Mouse (Mus musculus): ENCODE results near the gene Gpr19. TPM values are rescaled to one million over a fixed set of nuclear protein-coding genes. Genes with fewer than 3 reads are reported as not detected.

Gpr19 gene
- polyA plus RNA-seq, 1 experiment from 2014 or later = 8.0 TPM

DNA sequence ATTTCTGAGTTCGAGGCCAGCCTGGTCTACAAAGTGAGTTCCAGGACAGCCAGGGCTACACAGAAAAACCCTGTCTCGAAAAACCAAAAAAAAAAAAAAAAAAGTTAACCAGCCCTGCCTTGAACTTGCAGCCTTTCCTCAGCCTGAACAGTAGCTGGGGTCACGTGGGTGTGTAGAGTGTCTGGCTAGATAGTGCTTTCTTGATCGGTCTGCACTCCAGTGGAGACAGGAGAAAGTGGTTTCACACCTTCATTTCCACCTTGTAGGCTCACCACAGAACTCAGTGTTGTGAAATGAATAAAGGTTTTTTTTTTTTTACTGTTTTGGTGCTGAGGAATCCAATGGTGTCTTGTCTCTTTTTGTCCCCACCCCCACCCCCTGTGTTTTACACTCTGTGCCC is 5.0 kb upstream of the Gpr19 start:
- no peak overlapping the region for H3K27ac ChIP-seq (replicated peaks; ENCODE audit: low read depth, low read length)
- H3K9me3 ChIP-seq (ENCODE audit: control insufficient read depth, low read length) = no peaks in the 10 kb centered on the region
- H3K9ac ChIP-seq (ENCODE audit: low read depth, low read length) = no peak overlapping the region
- no peak overlapping the region for H3K4me2 ChIP-seq (ENCODE audit: low read depth, low read length)
- DNase-seq (ENCODE audit: low spot score) (no peak), ATAC-seq (ENCODE audit: low read depth) (no peak)
- H3K36me3 ChIP-seq (ENCODE audit: control insufficient read depth, insufficient read depth, low read length) = no peaks in the 10 kb centered on the region
- no peak overlapping the region for H3K4me3 ChIP-seq (ENCODE audit: low read depth, low read length)
- no peaks in the 10 kb centered on the region for H3K27me3 ChIP-seq (replicated peaks; ENCODE audit: control insufficient read depth, insufficient read depth, low read length)
- WGBS = 91% methylated on average over 4 of the region's 4 CpGs
- no peaks in the 10 kb centered on the region for H3K4me1 ChIP-seq (ENCODE audit: control insufficient read depth, insufficient read depth, low read length)

DNA sequence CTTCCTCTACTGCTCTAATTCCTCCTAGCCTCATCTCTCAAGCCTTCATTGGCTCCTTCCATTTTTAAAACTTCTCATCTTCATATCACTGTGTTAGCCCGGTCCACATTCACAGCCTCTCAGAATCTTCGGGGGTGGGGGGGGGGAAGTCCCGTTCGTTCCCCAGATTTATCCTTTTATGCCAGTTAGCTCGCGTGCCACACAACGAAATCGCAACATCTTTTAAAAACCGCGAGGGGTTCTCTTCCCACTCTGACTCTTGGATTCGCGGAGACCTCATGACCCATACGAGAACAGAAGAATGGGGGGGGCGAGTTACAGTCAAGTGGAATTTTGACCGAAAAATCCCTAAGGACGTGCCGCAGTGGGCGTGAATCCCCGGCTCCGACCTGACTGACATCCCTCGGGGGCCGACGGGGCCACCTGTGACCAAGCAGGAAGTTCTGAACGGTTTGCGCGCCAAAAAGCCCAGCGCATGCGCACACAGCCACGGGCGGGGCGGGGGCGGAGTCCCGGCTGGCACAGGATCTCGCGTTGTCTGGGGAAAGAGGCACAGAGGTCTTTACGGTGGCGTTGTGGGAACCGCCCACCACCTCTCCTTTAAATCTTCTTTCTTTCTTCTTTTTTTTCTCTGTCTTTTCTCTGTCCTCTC is 809 bp downstream of the Gpr19 start:
- DNase-seq (ENCODE audit: low spot score) = peak; percentile 95
- Histone ChIP-seq H3K27me3 (replicated peaks; ENCODE audit: control insufficient read depth, insufficient read depth, low read length) (no peaks in the 10 kb centered on the region), H3K4me3 (ENCODE audit: low read depth, low read length) (peak overlapping the region; percentile 62), H3K9me3 (ENCODE audit: control insufficient read depth, low read length) (no peaks in the 10 kb centered on the region), H3K4me1 (ENCODE audit: control insufficient read depth, insufficient read depth, low read length) (peaks cover 6% of the 10 kb centered on the region), H3K9ac (ENCODE audit: low read depth, low read length) (peak overlapping the region; percentile 82), H3K27ac (replicated peaks; ENCODE audit: low read depth, low read length) (peak overlapping the region; percentile 100), H3K36me3 (ENCODE audit: control insufficient read depth, insufficient read depth, low read length) (no peaks in the 10 kb centered on the region), H3K4me2 (ENCODE audit: low read depth, low read length) (peak overlapping the region; percentile 70)
- ATAC-seq (ENCODE audit: low read depth) = peak; percentile 93
- WGBS = under 1% methylated on average over 30 of the region's 38 CpGs

DNA sequence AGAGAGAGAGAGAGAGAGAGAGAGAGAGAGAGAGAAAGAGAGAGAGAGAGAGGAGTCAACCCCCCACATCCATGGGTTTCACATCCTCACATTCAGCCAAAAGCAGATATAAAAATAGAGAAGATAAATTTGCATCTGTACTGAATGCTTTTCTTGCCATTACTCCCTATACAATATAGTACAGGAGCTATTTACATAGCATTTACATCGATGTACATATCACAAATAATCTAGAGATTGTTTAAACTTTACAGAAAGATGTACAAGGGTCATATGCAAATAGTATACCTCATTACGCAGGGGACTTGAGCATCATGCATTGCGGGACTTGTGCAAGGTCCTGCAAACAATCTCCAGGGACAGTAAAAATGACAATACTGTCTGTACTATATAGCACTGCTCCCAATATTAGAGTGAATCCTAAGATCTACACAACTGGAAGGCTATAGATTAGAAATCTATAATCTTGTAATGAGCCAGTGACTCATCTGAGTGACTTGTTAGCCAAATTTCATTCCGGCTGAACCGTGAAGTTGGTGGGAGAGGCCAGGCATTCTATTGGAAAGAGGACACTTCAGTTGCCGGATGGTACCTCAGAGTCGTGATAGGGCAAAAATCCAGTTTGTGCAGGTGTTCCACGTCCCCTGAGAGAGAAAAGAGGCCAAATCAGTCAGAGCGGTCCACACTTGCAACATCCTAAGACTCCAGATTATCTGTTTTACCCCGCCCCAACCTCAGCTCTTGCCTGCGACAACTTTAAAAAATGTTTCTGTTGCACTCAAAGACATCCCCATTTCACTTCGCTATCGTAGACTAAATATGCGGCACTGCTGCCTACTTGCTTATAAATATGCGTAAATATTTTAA is 1.6 kb downstream of the Gpr19 start:
- 53% methylated on average over 15 of the region's 15 CpGs for WGBS
- H3K36me3 ChIP-seq (ENCODE audit: control insufficient read depth, insufficient read depth, low read length) = no peaks in the 10 kb centered on the region
- H3K4me1 ChIP-seq (ENCODE audit: control insufficient read depth, insufficient read depth, low read length) = peaks cover 6% of the 10 kb centered on the region
- H3K4me2 ChIP-seq (ENCODE audit: low read depth, low read length) = peak overlapping the region; percentile 70
- ATAC-seq (ENCODE audit: low read depth) (no peak), DNase-seq (ENCODE audit: low spot score) (no peak)
- H3K27ac ChIP-seq (replicated peaks; ENCODE audit: low read depth, low read length) = no peak overlapping the region; the same call in 1 of the 2 replicates
- H3K9me3 ChIP-seq (ENCODE audit: control insufficient read depth, low read length) = no peaks in the 10 kb centered on the region
- peak overlapping the region; percentile 62 for H3K4me3 ChIP-seq (ENCODE audit: low read depth, low read length)
- H3K27me3 ChIP-seq (replicated peaks; ENCODE audit: control insufficient read depth, insufficient read depth, low read length) = no peaks in the 10 kb centered on the region
- peak overlapping the region; percentile 82 for H3K9ac ChIP-seq (ENCODE audit: low read depth, low read length)

DNA sequence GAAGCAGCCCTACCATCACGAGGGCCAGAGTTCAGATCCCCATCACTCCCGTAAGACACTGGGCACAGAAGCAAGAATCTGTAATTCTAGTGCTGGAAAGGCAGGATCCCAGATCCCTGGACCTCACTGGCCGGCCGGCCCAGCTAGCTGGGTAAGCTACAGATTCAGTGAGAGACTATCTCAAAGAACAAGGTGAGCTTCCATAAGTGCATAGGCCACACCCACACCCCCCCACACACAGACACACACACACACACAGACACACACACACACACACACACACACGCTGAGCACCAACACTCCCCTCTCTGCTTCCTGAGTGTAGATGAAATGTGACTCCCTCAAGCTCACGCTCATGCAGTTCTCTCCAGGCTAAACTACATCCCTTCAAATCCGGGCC is 7.9 kb downstream of the Gpr19 start:
- Histone ChIP-seq H3K9me3 (ENCODE audit: control insufficient read depth, low read length) (no peaks in the 10 kb centered on the region), H3K9ac (ENCODE audit: low read depth, low read length) (no peak overlapping the region), H3K27ac (replicated peaks; ENCODE audit: low read depth, low read length) (no peak overlapping the region), H3K4me3 (ENCODE audit: low read depth, low read length) (no peak overlapping the region), H3K27me3 (replicated peaks; ENCODE audit: control insufficient read depth, insufficient read depth, low read length) (no peaks in the 10 kb centered on the region), H3K4me2 (ENCODE audit: low read depth, low read length) (no peak overlapping the region), H3K36me3 (ENCODE audit: control insufficient read depth, insufficient read depth, low read length) (no peaks in the 10 kb centered on the region), H3K4me1 (ENCODE audit: control insufficient read depth, insufficient read depth, low read length) (peaks cover 5% of the 10 kb centered on the region; the same call in 1 of the 2 replicates)
- 74% methylated on average over 7 of the region's 7 CpGs for WGBS
- no peak for ATAC-seq (ENCODE audit: low read depth)
- DNase-seq (ENCODE audit: low spot score) = no peak

DNA sequence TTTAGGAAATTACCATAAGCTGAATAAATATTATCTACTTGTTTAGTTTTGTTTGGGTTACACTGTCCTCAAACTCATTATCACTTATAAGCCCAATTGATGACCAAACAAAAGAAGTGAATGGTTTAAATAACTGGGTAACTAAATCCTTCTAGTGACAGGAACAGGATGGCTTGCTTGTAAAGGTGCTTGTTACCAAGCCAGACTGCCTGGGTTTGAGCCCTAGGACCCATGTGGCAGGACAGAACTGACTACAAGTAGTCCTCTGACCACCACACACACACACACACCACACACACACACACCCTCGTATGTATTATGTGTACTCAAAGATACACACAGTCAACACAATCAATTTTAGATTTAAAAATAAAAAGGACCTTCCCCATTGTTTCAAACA is 8.6 kb downstream of the Gpr19 start:
- Histone ChIP-seq H3K9me3 (ENCODE audit: control insufficient read depth, low read length) (no peaks in the 10 kb centered on the region), H3K4me3 (ENCODE audit: low read depth, low read length) (no peak overlapping the region), H3K27ac (replicated peaks; ENCODE audit: low read depth, low read length) (no peak overlapping the region), H3K36me3 (ENCODE audit: control insufficient read depth, insufficient read depth, low read length) (no peaks in the 10 kb centered on the region), H3K4me2 (ENCODE audit: low read depth, low read length) (no peak overlapping the region), H3K4me1 (ENCODE audit: control insufficient read depth, insufficient read depth, low read length) (peaks cover 5% of the 10 kb centered on the region; the same call in 1 of the 2 replicates), H3K27me3 (replicated peaks; ENCODE audit: control insufficient read depth, insufficient read depth, low read length) (no peaks in the 10 kb centered on the region), H3K9ac (ENCODE audit: low read depth, low read length) (no peak overlapping the region)
- DNase-seq (ENCODE audit: low spot score) (no peak), ATAC-seq (ENCODE audit: low read depth) (no peak)
- 79% methylated on average over 1 of the region's 1 CpGs for WGBS

DNA sequence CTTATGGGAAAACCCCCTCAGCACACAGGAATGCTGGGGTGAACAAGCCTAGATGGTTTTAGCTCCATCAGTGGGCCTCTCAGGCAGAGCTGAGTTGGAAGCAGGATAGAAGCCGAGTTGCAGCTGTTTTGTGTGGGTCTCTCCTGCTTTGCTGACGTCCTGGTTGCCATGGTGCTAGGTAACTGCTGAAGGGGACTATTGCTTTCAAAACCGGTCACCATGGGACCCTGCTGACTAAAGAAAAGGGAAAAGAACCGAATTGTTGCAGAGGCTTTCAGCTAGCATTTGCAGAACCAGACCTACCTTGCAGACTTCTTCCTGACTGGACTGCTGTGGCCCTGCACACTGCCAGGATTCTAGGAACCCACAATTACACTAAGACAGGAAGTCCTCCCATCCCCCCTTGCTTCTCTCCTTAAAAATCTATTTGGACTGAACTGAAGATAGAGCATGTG is 9.8 kb downstream of the Gpr19 start:
- ATAC-seq (ENCODE audit: low read depth) (peak; percentile 53; the same call in 1 of the 2 replicates), DNase-seq (ENCODE audit: low spot score) (peak; percentile 31)
- H3K9ac ChIP-seq (ENCODE audit: low read depth, low read length) = no peak overlapping the region
- H3K4me2 ChIP-seq (ENCODE audit: low read depth, low read length) = no peak overlapping the region
- H3K27me3 ChIP-seq (replicated peaks; ENCODE audit: control insufficient read depth, insufficient read depth, low read length) = no peaks in the 10 kb centered on the region
- H3K27ac ChIP-seq (replicated peaks; ENCODE audit: low read depth, low read length) = no peak overlapping the region; the same call in 1 of the 2 replicates
- no peak overlapping the region for H3K4me3 ChIP-seq (ENCODE audit: low read depth, low read length)
- no peaks in the 10 kb centered on the region for H3K9me3 ChIP-seq (ENCODE audit: control insufficient read depth, low read length)
- 2% methylated on average over 4 of the region's 4 CpGs for WGBS
- peaks cover 5% of the 10 kb centered on the region; the same call in 1 of the 2 replicates for H3K4me1 ChIP-seq (ENCODE audit: control insufficient read depth, insufficient read depth, low read length)
- no peaks in the 10 kb centered on the region for H3K36me3 ChIP-seq (ENCODE audit: control insufficient read depth, insufficient read depth, low read length)

DNA sequence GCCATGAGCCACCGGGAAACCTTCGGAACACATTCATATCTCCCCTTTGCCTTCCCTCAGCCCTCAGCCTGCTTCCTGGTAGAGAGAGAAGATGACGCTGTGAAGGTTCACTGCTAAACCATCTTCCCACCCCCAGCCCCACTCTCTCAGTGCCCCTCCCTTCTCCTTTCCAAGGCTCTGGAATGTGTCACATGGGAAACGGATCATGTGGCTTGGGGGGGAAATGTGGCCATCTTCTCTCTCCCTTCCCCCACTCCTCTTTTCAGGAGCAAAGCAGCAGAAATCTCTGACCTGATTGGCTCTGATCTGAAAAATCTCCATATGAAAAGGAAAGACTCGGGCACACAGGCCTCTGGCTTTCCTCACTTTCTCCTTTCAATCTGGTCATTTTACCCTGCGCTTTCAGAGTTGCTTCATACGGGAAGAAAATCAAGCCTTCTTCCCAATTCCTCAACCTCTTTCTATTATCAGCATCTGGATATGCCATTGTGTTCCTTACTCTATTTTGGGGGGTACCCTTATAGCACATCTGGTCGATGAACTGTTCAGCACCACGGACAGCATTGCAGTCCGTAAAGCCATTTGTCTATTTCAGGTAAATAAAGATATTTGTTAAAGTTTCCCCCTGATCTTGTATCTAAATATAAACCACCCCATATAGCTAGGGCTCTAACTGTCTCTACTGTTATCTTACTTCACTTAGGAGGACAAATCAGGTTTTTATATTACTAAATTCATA is 10.5 kb downstream of the Gpr19 start:
- Histone ChIP-seq H3K4me2 (ENCODE audit: low read depth, low read length) (peak overlapping the region; percentile 33), H3K9me3 (ENCODE audit: control insufficient read depth, low read length) (no peaks in the 10 kb centered on the region), H3K4me3 (ENCODE audit: low read depth, low read length) (peak overlapping the region; percentile 16), H3K36me3 (ENCODE audit: control insufficient read depth, insufficient read depth, low read length) (no peaks in the 10 kb centered on the region), H3K27me3 (replicated peaks; ENCODE audit: control insufficient read depth, insufficient read depth, low read length) (no peaks in the 10 kb centered on the region), H3K9ac (ENCODE audit: low read depth, low read length) (no peak overlapping the region), H3K27ac (replicated peaks; ENCODE audit: low read depth, low read length) (no peak overlapping the region), H3K4me1 (ENCODE audit: control insufficient read depth, insufficient read depth, low read length) (peaks cover 5% of the 10 kb centered on the region; the same call in 1 of the 2 replicates)
- WGBS = 1% methylated on average over 10 of the region's 10 CpGs
- peak; percentile 70; the same call in 1 of the 2 replicates for ATAC-seq (ENCODE audit: low read depth)
- DNase-seq (ENCODE audit: low spot score) = peak; percentile 73

DNA sequence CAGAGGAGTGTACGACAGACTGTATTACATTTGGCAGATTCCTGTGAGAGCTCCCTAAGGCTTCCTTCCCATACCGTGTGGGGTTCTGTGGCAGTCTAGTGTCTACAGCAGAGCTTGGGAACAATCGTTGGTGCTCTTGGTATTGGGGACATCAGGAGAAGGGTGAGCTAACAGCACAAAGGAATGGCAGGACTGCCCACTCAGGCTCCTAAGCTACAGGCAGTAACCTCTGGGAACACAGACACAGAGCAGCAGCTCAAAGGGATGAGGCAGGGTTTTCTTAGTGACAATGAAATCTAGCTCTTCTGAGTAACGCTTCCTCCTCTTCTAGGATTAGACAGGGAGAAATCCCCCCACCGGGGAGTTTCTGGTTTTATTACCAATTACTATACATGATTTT is 11.4 kb downstream of the Gpr19 start:
- peaks cover 5% of the 10 kb centered on the region; the same call in 1 of the 2 replicates for H3K4me1 ChIP-seq (ENCODE audit: control insufficient read depth, insufficient read depth, low read length)
- 34% methylated on average over 5 of the region's 5 CpGs for WGBS
- peak overlapping the region; percentile 33; the same call in 1 of the 2 replicates for H3K4me2 ChIP-seq (ENCODE audit: low read depth, low read length)
- peak overlapping the region; percentile 16; the same call in 1 of the 2 replicates for H3K4me3 ChIP-seq (ENCODE audit: low read depth, low read length)
- DNase-seq (ENCODE audit: low spot score) (no peak), ATAC-seq (ENCODE audit: low read depth) (peak; percentile 12; the same call in 1 of the 2 replicates)
- no peaks in the 10 kb centered on the region for H3K27me3 ChIP-seq (replicated peaks; ENCODE audit: control insufficient read depth, insufficient read depth, low read length)
- H3K36me3 ChIP-seq (ENCODE audit: control insufficient read depth, insufficient read depth, low read length) = no peaks in the 10 kb centered on the region
- no peak overlapping the region for H3K9ac ChIP-seq (ENCODE audit: low read depth, low read length)
- H3K9me3 ChIP-seq (ENCODE audit: control insufficient read depth, low read length) = no peaks in the 10 kb centered on the region
- H3K27ac ChIP-seq (replicated peaks; ENCODE audit: low read depth, low read length) = no peak overlapping the region
